In genomic region chr1:71022766-71023165, GRCm38 (mm10) we compare ENCODE assay signal across 22 mouse cellular contexts.
"Had no signal": no experiment of that assay in that cellular context is flagged by ENCODE, and none has a peak within 500 bp of the region (broad histone marks: within the 10 kb centered on the region; RNA-seq: fewer than 3 reads in every experiment).

No protein-coding gene starts in this region.

- DNase-seq: heart, postnatal 10 days; heart, postnatal 14 days; heart, postnatal 36 days; heart, postnatal 4 days; kidney, adult 11 months; kidney, adult 18-20 months; kidney, adult 2 months; kidney, adult 8-10 months; kidney, adult 9 months; kidney, postnatal 10 days; kidney, postnatal 14 days; kidney, postnatal 25 days; kidney, postnatal 36 days; kidney, postnatal 4 days; layer of hippocampus, adult 9-11 months; layer of hippocampus, postnatal 36 days had no signal

- ATAC-seq: hindbrain, embryonic 16.5 days; hindbrain, postnatal 0 days; inflammation-experienced regulatory T-cells, adult 6 months; intestine, embryonic 15.5 days; intestine, embryonic 16.5 days; intestine, postnatal 0 days had no signal
